Mouse (Mus musculus): ENCODE measurements around the gene Slc39a13.

GRCm38 (mm10) chr2:91059376-91059775 is 10.8 kb downstream of the Slc39a13 start:
- no peak for TF ChIP-seq CTCF (conservative IDR thresholded peaks at IDR 0.05; ENCODE audit: low read length)
- no peak for TF ChIP-seq NANOG (IDR thresholded peaks at IDR 0.05; ENCODE audit: borderline replicate concordance, low read length)
- TF ChIP-seq POU5F1 (IDR thresholded peaks at IDR 0.05; ENCODE audit: borderline replicate concordance, low read length) = no peak

All from E14TG2a.4 (cell line).